Mouse (Mus musculus) urinary bladder, postnatal 25 days (tissue): ENCODE results near the gene Ipo11.

Source experiments
- DNase-seq: peaks from one replicate; pipeline ENCODE4 v3.0.0; 2022; ENCODE audit warnings: low spot score

Gene Ipo11

GRCm38 (mm10) chr13:106817066-106817465, 119.7 kb downstream of the Ipo11 start:
- DNase-seq, result no peak

GRCm38 (mm10) chr13:106813519-106813918, 123.2 kb downstream of the Ipo11 start:
- DNase-seq, result no peak

GRCm38 (mm10) chr13:106813087-106813486, 123.7 kb downstream of the Ipo11 start:
- no peak for DNase-seq

- DNase-seq, result no peak
These were observed 126.6 kb downstream of the Ipo11 start for GRCm38 (mm10) chr13:106810156-106810555.

GRCm38 (mm10) chr13:106808821-106809220, 127.9 kb downstream of the Ipo11 start:
- DNase-seq, result no peak

GRCm38 (mm10) chr13:106808315-106808714, 128.4 kb downstream of the Ipo11 start:
- DNase-seq, result no peak

GRCm38 (mm10) chr13:106807303-106807702, 129.5 kb downstream of the Ipo11 start:
- no peak for DNase-seq

- no peak for DNase-seq
These were observed 131.6 kb downstream of the Ipo11 start for GRCm38 (mm10) chr13:106805146-106805545.

- DNase-seq, result no peak
These were observed 138.7 kb downstream of the Ipo11 start for GRCm38 (mm10) chr13:106798026-106798425.

GRCm38 (mm10) chr13:106788817-106789216, 147.9 kb downstream of the Ipo11 start:
- no peak for DNase-seq

GRCm38 (mm10) chr13:106768807-106769206, 168.0 kb downstream of the Ipo11 start:
- no peak for DNase-seq

GRCm38 (mm10) chr13:106762611-106763010, 174.1 kb downstream of the Ipo11 start:
- no peak for DNase-seq

GRCm38 (mm10) chr13:106761661-106762060, 175.1 kb downstream of the Ipo11 start:
- DNase-seq, result no peak

GRCm38 (mm10) chr13:106760232-106760875, 176.4 kb downstream of the Ipo11 start:
- DNase-seq, result no peak

GRCm38 (mm10) chr13:106755892-106756291, 180.9 kb downstream of the Ipo11 start:
- DNase-seq, result no peak

GRCm38 (mm10) chr13:106754216-106754615, 182.5 kb downstream of the Ipo11 start:
- DNase-seq, result no peak

GRCm38 (mm10) chr13:106751951-106752350, 184.8 kb downstream of the Ipo11 start:
- no peak for DNase-seq

GRCm38 (mm10) chr13:106746823-106747222, 189.9 kb downstream of the Ipo11 start:
- DNase-seq, result no peak

- no peak for DNase-seq
These were observed 191.6 kb downstream of the Ipo11 start for GRCm38 (mm10) chr13:106745201-106745600.
